Mouse (Mus musculus): ENCODE data around the gene Ubc. TPM values are rescaled to one million over a fixed set of nuclear protein-coding genes. Genes with fewer than 3 reads are reported as not detected.

Ubc gene
- 215 and 492 TPM in 2 replicates for polyA plus RNA-seq (2012; ENCODE audit: low replicate concordance)

DNA sequence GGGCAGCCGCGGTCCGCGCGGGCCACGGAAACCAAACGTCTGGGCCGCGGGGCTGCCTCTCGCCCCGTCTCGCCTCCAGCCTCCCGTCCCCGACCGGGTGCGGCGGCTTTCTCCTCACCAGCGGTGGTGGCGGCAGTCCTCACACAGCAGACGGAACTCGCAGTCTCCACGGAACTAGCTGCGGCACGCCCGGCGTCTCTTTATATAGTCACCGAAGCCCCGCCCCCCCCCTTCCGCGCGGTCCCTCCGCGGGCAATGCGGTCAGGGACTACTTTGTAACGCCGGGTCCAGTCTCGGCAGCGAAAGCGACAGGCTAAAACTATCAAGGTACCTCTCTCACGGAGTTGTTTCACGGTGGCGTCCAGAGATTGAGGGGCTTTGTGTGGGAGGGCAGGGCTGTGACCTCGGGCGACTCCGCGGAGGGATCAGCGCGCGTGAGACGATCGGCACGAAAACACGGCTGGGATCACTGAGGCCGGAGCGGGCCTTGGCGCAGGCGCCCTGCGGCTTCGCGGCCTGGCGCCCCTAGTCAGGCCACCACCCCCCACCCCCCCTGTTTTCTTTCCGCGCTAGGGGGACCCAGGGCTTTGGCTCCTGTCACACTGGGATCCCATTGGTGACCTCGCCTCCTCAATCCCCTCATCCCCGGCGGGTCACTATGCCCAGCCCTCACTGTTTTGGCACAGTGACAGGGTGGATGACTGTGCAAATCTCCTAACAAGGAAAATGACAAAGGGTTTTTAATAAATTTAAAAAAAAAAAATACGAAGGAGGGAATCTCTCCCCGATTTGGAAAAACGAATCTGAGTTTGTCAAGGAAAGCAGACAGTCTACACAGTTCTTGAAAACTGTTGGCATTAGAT, at the start of gene Ubc:
TSS of gene Ubc (minus strand) at position 624 of the 863 bp plus-strand sequence.

DNA sequence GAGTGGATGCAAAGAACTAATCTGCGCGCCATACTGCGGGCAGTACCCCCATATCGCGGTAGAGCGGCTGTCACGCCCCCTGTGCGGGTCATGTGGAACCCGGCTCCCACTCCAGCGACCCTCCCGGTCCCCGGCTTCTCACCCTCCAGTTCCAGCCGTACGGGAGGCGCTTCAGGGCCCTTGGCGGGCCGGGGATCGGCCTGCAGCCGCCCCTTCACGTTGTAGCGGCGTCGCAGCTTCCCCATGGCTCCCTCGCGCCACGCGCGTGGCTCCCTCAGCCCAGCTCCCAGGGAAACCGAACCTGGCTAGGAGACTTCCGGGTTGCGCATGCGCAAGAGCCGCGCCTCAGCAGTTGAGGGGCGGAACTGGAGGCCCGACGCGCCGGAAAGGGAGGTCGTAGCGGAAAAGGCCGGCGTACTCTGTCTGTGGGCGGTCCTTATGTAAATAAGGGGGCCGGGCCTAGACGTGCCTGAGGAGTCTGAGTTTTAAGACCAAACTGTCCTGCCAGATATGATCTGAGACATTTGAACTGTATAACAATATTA, 43.9 kb upstream of the Ubc start, which contains the start of gene Dhx37:
TSS of gene Dhx37 (minus strand) at position 329 of the 545 bp plus-strand sequence.

DNA sequence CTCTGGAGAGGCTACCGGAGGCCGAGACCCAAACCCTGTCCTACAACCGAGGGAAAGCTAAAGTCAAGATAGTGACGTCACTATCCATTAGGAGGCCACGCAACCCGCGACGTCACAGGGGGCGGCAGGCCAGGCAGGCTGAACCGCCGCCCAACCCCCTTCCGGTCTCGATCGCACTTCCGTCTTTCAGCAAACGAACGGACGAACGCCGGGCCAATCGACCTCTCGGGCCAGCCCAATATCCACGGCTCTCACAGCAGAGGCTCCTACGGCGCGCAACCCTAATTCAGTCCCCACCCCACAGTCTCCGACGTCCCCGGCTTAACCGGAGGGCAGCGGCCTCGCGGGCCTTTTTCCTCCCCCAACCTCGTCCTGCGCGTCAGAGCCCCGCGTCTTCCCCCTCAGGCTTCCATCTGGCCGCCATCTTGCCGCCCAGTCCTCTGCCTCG, 847 bp downstream of the Ubc start, which contains the start of gene Gm10382:
TSS of gene Gm10382 (plus strand) at position 192 of the 448 bp plus-strand sequence.

DNA sequence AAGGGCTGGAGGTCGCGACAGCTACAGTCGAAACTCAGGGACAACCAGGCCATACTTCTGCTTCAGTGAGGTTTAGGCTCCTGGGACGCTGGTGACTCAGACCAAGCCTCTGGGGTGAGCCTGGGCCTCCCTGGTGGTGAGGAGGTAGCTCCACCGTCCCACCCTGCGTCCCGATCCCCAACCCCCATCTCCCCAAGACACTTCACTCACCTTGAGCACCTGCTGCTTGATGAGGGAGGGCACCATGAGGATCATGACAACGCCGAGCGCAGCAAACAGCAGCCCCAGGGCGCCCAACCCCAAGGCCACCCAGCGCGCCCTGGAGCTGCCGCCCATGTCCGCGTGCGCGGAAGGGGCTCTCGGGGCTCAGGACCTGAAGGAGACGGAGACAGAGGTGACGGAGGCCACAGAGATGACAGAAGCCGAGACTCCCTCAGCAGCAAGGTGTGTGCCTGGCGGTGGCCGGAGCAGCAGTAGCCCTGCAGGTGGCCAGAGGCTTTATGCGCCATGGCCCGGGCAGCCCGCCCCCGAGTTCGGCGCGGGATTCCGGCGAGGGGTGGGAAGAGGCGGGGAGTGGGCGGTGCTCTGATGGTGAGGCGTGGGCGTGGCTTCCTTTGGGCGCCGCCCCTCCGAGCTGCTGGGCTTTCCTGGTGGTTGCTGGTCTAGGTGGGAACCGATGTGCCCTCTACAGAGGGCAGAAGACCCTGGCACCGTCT, 49.3 kb downstream of the Ubc start, which contains the start of gene Scarb1:
TSS of gene Scarb1 (minus strand) at position 548 of the 716 bp plus-strand sequence.

Other genes starting within 250 kb of the Ubc start
- 226 and 635 TPM in 2 replicates for gene Ncor2, start 211.0 kb downstream of the Ubc start, polyA plus RNA-seq (2012; ENCODE audit: low replicate concordance)
- 37.1 and 37.5 TPM in 2 replicates for gene Scarb1, start 49.1 kb downstream of the Ubc start, polyA plus RNA-seq (2012; ENCODE audit: low replicate concordance)
- gene Gm10382, start 880 bp downstream of the Ubc start, polyA plus RNA-seq (2012; ENCODE audit: low replicate concordance), result 0.31 and 0.62 TPM in 2 replicates
- 21.8 and 50.6 TPM in 2 replicates for gene Dhx37, start 43.9 kb upstream of the Ubc start, polyA plus RNA-seq (2012; ENCODE audit: low replicate concordance)
- 18.5 and 20.0 TPM in 2 replicates for gene Bri3bp, start 51.4 kb upstream of the Ubc start, polyA plus RNA-seq (2012; ENCODE audit: low replicate concordance)
- gene Aacs, start 85.6 kb upstream of the Ubc start, polyA plus RNA-seq (2012; ENCODE audit: low replicate concordance), result 18.3 and 25.6 TPM in 2 replicates
- gene Tmem132b, start 141.6 kb upstream of the Ubc start, polyA plus RNA-seq (2012; ENCODE audit: low replicate concordance), result 0.17 and 0.41 TPM in 2 replicates

All from hematopoietic multipotent progenitor cell, adult 10-12 weeks (in vitro differentiated cells).